Mouse (Mus musculus) brain, embryonic 14.5 days (tissue): Measurements from ENCODE around the gene Emc4. TPM values are rescaled to one million over a fixed set of nuclear protein-coding genes. Genes with fewer than 3 reads are reported as not detected.

ENCODE experiments used
- DNase-seq: peaks from one replicate; pipeline ENCODE4 v3.0.0-alpha.2; 2011; ENCODE audit warnings: low read depth
- CTCF ChIP-seq: fragments of 200-500 bp; IDR thresholded peaks from 2 replicates; pipeline ENCODE4 v1.5.1; 2012; ENCODE audit warnings: inconsistent platforms, mild to moderate bottlenecking, moderate library complexity, borderline replicate concordance; ENCODE audit not compliant: insufficient read depth, insufficient read length; ENCODE audit errors: extremely low read depth
- POLR2A ChIP-seq: fragments of 200-500 bp; IDR thresholded peaks from 2 replicates; pipeline ENCODE4 v1.6.1; 2012; ENCODE audit warnings: mild to moderate bottlenecking, inconsistent platforms, borderline replicate concordance; ENCODE audit not compliant: poor library complexity, insufficient read depth, insufficient read length, severe bottlenecking; ENCODE audit errors: extremely low read depth
- polyA plus RNA-seq: library from polyadenylated mRNA; depleted of rRNA; stranded (reverse); fragments of >200 nt; gene quantifications from 2 replicates; pipeline ENCODE4 v1.2.3, GENCODE M21; 2012

Emc4 gene
- polyA plus RNA-seq, 1 experiment, result 103 TPM

- DNase-seq, result no peak
- TF ChIP-seq POLR2A, result no peak
- no peak for TF ChIP-seq CTCF
These were observed 6.8 kb upstream of the Emc4 start for GRCm38 (mm10) chr2:112374610-112375009.

DNA sequence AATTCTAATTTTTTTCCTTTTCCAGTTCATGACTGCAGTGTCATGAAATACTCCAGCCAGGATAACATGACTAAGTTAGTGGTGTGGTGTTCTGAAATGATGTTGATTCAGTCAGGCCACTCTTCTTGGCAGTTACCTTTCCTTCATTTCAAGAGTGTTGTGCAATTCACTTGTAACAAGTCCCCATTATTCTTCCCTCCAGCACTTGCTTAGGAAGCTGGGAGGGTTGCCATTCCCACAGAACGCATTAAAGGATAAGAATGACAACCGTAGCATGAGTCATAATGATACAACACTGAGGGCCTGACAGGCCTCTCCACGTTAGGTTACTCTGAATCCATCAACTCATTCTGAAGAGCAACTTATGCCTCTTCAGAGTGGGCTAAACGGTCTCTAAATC, 5.3 kb upstream of the Emc4 start:
- TF ChIP-seq POLR2A, result no peak
- no peak for TF ChIP-seq CTCF
- peak; percentile 7 for DNase-seq

GRCm38 (mm10) chr2:112369941-112370340, 2.1 kb upstream of the Emc4 start:
- no peak for DNase-seq
- TF ChIP-seq POLR2A, result no peak
- TF ChIP-seq CTCF, result no peak

DNA sequence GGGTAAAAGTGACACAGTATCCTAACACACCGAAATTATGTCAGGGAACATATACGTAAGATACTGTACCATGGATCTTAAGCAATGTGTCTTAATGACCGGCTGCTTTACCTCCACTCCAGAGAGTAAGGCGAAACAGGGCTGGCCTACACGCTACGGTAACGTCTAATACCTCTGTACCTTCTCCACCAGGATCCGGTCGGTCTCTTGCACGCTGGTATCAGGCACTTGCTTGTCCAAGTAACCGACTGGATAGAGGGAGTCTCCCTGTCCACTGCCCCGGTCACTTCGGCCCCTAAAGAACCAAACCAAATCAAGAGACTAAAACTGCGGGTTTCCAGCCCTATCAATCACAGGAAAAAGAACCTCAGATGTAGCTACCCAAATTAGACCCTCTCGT, 605 bp downstream of the Emc4 start:
- TF ChIP-seq POLR2A, result no peak
- no peak for DNase-seq

DNA sequence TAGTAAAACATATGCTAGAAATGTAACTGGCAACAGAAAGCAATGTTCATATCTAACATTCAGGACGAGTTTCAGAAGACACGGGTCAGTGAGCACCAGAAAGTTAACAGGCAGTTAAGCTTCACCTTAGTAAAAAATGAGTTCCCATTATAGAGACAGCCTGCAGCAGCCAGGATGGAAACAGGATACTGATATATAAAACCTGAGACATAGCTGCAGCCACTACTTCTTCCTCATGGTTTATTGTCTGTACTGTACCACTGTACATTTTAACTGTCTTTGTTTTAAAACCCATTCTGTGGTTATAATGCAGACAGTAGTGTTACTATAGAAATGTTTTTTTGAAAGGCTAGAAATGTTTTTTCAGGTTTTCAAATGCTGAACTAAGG, 7.1 kb downstream of the Emc4 start:
- no peak for DNase-seq
- TF ChIP-seq CTCF (no peak), POLR2A (no peak)

DNA sequence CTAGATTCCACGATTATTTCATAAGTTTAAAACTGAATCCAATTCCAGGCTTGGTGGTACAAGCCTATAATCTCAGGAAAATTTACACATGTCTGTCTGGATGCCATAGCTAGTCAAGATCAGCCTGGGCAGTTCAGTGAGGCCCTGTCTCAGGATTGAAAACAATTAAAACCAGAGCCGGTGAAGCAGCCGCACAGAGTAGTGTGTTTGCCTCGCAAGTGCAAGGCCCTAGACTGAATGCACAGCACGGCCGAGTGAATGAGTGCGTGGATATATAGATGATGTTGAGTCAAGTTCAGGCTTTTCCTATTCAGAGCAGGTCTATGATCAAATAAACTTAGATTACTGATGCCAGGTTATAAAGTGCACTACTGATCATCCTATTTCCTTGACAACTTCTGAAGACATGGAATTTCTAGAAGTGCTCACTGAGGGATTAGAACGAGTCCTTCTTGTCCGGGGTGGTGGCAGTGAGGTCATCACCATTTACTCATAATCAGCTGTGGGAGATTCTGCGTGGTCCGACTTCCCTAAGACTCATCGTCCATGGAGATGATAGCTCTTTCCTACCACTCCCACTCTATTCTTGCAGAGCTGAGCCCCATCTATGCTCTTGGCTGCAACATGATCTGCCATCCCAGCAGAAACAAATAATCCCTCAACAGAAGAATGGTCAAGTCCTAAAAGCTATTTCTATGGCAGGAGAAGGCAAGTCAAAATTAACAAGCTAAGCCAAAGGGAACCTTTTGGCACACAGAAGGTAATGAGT, 7.6 kb downstream of the Emc4 start:
- DNase-seq, result no peak
- TF ChIP-seq POLR2A (no peak), CTCF (no peak)

DNA sequence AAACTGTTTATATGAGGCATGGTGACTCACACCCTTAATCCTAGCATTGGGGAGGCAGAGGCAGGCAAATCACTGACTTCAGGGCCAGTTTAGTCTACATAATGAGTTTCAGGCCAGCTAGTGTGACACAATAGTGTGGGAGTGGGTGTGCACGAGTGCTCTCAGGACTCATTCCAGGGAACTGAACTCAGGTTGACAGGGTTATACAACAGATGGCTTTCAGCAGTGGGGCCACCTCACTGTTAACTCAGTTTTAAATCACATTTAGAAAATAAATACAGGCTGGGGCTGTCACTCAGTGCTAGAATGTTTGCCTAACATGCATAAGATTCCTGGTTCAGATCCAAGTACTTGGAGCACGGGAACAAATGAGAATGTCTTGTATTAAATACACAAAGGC, 8.2 kb downstream of the Emc4 start:
- TF ChIP-seq POLR2A (no peak), CTCF (no peak)
- no peak for DNase-seq

GRCm38 (mm10) chr2:112353685-112354455, 14.0 kb downstream of the Emc4 start:
- DNase-seq, result no peak
- no peak for TF ChIP-seq POLR2A
- TF ChIP-seq CTCF, result no peak

DNA sequence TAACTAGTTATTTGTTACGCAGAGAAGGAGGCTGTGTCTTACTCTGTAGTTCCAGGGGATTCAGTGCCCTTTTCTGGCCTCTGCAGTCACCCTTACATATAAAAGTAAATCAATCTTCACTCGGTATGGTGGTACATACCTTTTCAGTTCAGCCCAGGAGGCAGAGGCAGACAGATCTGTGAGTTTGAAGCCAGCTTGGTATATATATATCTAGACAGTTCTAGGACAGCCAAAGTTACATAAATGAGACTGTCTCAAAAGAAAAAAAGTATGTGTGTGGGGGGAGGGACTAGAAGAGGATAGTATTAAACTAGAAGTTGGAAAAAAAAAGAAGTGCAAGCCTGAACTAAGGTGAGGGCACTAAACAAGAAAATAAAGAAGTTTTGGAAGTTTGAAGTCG, 19.6 kb downstream of the Emc4 start:
- TF ChIP-seq CTCF (no peak), POLR2A (no peak)
- DNase-seq, result no peak

- no peak for DNase-seq
- TF ChIP-seq CTCF (no peak), POLR2A (no peak)
These were observed 26.7 kb downstream of the Emc4 start for GRCm38 (mm10) chr2:112341117-112341516.

GRCm38 (mm10) chr2:112339736-112340135, 28.1 kb downstream of the Emc4 start:
- no peak for DNase-seq
- no peak for TF ChIP-seq POLR2A
- peak; percentile 12; the same call in 1 of the 2 replicates for TF ChIP-seq CTCF

DNA sequence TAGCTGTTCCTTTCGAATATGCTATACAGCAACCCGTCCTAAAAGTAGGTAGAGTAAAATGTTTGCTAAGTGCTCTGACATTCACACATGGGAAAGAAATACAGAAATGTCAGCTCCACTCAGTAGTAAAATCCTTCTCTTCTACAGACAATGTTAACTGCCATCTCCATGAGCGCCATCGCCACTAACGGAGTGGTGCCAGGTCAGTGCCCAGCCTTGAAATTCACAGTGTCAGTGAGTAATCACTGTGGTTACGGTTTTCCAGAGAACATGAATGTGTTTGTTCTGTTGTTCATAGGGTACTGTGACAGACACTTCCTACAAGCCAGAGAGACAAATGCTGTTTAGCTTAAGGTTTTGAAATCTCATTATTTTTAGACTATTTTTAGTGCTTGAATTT, 30.6 kb downstream of the Emc4 start:
- no peak for DNase-seq

DNA sequence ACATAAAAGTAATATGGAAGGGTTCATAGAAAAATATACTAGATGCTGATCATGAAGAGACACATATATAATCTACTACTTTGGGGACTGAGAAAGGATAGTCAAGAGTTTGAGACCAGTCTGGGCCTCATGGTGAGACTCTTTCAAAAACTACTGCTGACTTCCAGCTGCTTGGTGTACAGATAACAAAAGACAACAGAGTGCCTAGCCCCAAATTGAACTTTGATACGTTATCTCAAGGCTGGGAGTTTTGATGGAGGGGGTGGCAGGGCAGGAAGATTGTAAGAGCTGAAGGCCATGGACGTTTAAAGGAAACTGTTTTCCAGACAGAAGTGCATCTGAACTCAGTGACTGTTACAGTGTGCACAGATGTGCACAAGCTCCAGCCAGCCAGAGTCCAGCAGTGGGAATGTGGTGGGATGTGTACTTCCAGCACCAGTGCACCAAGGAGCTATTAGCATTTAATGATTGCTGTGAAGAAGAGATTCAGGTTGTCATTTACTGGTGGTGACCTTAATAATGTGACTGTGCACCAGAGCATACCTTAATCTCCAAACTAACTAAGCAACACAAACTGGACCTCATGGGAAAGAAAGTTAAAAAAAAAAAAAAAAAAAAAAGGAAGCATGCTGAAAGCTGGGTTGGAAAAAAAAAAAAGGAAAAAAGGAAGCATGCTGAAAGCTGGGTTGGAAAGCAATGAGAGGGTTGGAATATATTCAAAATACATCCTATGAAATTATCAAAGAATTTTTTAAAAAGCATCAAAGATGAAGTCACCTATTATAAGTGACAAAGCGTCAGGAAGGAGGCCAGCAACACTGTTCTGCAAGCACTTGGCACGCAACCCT, 35.6 kb downstream of the Emc4 start:
- DNase-seq, result no peak
- TF ChIP-seq POLR2A (no peak), CTCF (no peak)

More for the DNA sequence above, 30.6 kb downstream of the Emc4 start:
- TF ChIP-seq POLR2A (no peak), CTCF (no peak)
